Mouse (Mus musculus) testis, postnatal 14 days (tissue): ENCODE data around the gene Sgpl1.

ENCODE experiments used
- DNase-seq: peaks from one replicate; pipeline ENCODE4 v3.0.0; 2021; ENCODE audit warnings: low spot score

The Sgpl1 gene

DNA sequence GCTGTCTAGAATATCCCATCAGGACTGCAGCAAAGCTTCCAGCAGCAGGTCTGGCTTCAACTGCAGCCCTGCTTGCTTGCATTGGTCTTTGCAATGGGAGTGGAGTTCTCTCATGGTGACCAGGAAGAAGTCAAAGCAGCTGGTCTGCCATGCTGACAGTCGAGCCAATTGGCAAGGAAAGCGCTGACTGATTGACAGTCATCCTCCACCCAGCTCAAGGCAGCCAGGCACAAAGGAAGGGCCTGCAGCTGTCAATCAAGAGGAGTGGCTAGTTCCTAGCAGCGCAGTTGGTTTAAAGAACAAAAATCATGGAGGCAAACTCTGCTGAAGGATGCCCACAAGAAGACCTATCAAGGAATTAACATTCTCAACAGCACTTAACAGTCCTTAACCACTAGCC lies 61.0 kb downstream of the Sgpl1 start:
- DNase-seq = no peak

DNA sequence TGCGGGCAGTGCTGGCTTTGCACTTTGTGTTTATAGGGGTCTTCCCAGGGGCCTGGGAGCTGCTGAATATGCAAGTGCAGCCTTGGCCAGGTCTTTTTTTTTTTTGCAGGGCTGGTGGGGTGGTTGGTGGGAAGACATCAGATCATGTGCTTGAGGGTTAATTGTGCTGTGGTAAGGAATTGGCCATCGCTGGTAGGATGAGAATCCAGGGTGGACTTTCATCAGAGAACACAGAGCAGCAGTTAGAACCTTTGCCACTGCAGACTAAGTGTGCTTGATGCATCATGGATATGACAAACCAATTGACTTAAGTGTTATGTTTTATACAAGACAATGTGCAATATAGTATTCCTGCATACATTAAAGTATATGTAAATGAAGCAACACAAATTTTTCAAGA lies 62.1 kb downstream of the Sgpl1 start:
- DNase-seq = no peak

DNA sequence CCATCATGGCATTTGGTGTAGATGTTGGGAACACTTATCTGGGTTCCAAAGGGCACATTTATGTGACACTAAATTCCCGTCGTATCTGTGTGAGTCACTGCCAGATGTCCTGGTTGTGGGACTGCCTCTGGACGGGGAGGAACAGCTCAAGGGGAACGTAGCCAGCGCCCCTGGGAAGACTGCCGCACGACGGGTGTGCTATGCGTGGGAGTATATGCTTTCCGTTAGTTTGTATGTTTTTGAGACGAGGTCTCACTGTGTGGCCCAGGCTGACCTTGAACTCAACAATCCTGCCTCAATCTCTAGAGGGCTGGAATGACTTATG lies 66.6 kb downstream of the Sgpl1 start:
- DNase-seq = peak; percentile 71

DNA sequence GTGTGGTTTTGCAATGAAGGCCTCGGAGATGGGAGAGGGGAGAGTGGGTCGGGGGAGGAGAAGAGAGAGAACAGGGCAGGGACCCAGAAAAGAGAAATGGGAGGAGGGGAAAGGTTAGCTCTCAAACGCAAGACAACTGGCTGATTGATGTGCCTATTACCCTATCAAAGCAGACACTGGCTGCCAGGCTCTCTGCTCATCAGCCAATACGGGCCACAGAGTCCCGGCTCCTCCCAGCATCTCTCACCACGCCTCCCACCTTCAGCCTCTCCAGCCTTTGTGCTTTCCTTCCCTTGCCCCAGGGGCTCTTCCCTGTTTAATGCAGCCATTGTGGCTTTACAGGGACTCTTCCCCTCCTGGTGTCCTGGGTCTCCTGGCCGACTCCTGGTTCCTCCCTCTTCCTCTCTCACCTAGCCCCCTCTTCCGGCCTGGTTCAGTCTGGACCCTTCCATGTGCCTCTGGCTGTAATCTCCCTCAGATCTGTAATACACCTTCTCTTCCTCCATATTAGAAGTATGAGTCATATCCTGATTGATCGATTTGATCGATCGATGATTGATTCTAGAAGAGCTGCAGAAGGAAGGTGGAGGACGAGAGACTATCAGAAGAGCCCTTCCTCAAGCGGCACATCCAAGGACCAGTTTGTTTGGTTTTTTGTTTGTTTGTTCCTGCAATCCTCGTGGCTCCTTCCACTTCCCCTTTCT lies 67.1 kb downstream of the Sgpl1 start:
- peak; percentile 91 for DNase-seq

DNA sequence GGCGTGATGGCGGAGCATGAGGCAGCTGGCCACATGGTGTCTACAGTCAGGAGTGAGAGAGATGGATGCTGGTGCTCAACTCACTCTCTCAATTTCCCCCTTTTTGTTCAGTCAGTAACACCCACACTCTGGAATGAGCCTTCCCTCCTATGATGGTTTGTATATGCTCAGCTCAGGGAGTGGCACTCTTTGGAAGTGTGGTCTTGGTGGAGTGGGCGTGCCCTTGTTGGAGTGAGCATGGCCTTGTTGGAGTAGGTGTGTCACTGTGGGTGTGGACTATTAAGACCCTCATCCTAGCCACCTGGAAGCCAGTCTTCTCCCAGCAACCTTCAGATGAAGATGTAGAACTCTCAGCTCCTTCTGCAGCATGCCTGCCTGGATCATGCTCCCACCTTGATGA lies 71.9 kb downstream of the Sgpl1 start:
- DNase-seq = no peak

DNA sequence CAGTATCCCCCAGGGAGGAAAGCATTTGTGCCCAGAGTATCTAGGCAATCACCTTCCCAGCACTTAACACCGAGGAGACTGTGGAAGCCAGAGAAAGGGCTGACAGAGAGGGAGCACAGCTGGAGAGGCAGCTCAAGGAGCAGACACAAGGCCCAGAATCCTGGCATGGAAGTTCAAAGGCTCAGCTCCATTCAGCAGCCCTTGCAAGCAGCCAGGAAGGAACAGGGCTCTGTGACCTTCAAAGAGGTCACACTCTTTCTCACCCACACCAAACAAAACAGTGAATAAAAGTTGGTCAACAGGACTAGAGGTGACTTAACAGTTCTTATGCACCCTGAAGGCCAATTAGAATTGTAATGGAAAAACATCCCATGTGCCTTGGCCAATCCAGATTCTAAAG lies 72.9 kb downstream of the Sgpl1 start:
- DNase-seq = no peak

DNA sequence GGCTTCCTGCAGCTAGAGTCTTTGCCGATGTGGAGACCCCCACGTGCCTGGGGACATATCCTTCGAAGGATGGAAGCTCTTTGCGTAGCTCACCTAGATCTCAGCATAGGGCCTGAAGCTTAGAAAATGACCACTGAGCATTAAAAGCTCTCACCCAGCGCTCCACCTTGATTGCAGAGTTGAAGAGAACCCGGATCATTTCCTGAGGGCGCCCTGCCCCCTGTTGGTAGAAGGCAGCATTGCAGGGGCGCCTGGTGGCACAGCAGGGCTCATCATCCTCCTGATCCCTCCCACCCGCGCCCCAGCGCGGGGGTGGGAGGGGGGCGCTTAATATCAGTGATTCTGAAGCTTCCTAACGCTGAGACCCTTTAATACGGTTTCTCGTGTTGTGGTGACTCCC lies 75.2 kb downstream of the Sgpl1 start:
- peak; percentile 41 for DNase-seq

DNA sequence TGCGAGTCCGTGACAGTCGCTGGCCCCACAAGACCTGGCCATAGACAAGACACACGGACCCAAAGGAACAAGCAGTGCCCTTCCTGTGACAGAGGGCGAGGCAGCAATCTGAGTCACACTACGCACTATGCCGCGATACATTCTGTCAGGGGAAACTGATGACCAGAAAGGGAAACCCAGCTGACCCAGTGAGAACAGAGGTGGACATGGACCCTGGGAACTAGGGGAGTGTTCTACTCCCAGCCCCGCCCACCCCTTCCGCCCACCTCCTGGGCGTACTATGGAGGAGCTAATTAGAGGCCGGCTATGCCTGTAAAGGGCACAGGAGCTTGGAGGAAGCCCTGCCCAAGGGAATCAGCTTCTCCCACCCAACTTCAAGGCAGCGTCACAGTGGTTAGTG lies 78.3 kb downstream of the Sgpl1 start:
- no peak for DNase-seq

DNA sequence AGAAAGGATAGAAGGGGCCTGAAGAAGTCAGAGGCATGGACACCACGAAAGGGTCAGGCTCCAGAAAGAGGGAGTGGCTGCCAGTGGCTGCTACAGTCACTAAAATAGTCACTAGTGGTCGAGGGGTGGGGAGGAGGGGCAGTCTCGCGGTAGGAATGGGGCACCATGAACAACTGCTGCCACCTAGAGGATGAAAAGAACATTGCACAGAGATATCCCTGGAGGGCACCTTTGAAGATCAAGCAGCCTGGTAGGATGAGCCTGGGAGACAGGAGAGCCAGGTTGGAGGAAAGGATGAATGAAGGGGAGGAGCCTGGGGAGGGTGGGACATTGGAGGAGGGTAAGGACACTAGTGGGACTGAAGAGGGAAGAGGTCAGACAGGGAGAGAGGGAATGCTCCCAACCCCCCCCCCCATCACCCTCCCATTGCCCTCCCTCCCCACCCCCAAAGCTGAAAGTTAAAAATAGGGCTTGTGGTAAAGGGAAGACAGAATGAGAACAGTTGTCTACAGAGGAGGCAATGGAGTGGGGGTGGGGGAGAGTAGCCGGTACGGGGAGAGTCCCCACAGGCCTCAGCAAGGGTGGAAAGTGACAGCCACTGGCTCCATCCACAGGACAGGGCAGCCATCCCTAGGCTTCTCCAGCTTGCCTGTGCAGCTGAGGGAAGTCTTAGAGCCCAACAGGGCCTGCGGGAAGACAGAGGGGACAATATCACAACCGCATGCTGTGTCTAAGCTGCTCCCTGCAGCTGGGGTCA lies 78.9 kb downstream of the Sgpl1 start:
- DNase-seq = peak; percentile 40

DNA sequence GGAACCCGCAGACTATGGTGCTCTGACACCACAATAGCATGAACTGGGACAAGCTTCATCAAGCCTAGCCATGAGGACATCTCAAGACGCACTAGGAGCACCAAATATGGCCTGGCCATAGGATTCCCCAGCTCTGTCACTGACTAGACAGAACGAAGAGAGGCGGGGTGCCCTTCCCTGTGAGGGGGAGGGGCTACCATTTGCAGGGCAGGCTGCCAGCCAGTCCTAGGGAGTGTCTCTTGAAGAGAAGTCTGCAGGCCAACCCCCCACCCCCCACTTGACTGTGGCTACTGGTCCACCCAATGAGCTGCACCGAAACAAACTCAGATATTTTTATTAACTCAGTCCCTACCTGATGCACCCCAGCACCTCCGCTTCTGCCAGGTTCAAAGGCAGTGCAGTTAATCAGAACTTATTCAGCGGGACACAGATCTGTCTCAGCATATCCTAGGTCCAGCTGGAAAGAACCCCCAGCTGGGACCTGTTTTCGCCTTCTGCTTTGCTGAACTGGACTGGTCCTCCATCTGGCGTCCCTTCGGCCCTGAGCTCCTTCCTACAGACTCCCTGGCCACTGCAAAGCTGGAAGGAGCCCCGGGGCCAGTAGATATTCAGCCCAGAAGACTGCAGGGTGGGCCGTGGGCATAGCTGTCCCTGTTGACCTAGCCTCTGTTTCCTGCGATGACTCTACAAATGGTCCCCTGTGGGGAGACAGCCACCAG lies 82.1 kb downstream of the Sgpl1 start:
- no peak for DNase-seq

DNA sequence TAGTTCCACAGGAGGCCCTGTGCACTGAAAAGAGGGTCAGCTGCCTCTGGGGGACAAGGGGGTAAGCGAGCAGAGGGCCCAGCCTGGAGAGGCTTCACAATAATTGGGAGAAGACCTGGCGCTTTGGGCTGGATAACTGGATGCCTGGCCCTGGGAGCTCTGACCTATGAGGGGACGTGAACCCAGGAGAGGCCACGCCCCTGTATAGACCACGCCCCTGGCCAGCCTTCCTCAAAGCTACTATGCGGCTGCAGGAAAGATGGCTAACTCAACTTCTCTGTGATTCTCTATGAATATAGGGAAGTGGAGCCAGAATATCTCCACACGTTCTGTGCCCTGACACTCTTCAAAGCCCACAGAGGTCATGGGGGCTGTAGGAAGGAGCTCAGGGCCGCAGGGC lies 82.9 kb downstream of the Sgpl1 start:
- DNase-seq = peak; percentile 47

DNA sequence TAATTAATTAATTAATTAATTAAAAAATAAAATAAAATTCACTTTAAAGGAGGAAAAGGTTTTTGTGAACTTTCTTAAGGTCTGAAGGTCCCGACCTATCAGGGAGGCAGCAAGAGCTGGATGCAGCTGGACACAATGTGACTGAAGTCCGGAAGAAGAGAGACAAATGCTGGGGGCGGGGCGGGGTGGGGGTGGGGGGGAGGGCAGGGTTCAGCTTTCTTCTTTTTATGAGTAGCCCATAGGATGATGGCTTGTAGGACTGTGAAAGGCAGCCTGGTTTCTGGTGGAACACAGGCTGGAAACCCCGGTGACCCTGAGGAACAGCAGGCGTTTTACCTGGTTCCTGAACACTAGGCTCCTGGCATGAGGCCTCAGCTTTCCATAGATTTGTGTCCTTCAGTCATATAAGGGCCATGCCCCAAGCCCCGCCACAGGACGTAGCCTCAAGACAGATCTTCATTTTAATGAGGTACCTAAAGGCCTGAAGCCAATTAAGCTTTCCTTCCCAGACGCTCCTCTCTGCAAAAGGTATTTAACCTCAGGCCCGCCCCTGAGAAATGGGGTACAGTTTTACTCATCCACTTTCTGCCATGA lies 84.1 kb downstream of the Sgpl1 start:
- DNase-seq = no peak

DNA sequence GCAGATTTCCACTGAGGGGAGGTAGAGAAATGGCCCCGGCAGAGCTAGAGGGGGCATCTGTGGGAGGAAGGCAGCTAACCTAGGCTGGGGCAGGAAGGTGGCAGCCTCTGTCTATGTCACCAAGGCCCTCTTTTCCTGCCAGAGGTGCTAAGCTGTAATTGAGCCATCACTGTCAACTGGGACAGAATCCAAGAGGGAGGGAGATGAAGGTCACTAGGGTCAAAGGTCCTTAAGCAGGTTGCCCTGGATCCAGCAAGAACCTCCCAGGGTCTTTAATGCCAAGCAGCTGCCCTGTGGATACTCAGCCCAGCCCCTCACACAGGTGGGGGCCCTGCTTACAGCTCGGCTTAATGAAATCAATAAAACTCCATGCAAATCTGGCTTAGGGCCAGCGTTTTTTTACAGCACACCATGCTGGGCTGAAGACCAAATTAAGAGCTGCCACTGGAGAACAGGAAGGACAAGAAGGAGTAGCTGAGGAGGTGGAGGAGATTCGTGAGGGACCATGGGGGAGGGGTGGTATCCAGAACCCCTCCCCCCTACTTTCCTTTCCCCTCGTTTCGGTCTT lies 87.9 kb downstream of the Sgpl1 start:
- no peak for DNase-seq

DNA sequence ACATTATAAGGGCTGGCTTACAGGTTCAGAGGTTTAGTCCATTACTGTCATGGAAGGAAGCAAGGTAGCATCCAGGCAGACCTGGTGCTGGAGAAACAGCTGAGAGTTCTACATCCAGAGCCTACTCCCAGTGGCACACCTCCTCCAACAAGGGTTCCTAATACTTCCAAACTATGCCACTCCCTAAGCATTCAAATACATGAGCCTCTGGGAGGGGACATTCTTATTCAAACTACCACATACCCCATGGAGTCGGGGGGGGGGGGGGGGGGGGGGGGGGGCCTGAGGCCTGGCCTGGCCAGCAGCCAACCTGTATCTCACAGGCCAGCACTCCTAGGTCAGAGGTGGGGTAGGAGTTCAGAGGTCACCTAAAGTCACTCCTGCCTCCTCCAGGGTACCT lies 88.4 kb downstream of the Sgpl1 start:
- DNase-seq = no peak

DNA sequence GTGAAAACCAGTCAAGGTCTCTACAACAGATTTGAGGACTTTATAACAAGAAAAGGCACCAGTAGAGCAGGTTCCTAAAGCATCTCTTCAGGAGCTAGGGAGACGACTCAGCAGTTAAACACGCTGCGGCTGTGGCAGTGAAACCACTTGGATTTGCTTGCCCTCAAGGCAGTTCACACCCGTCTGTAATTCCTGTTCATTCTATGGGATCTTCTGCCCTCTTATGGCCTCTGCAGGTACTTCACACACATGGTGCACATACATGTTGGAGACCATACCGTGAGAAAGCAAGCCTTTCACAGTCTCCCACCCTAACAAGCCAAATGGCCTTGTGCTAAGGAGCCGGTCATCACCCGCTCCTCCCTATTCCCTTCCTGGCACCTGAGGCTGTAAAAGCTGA lies 90.8 kb downstream of the Sgpl1 start:
- no peak for DNase-seq

DNA sequence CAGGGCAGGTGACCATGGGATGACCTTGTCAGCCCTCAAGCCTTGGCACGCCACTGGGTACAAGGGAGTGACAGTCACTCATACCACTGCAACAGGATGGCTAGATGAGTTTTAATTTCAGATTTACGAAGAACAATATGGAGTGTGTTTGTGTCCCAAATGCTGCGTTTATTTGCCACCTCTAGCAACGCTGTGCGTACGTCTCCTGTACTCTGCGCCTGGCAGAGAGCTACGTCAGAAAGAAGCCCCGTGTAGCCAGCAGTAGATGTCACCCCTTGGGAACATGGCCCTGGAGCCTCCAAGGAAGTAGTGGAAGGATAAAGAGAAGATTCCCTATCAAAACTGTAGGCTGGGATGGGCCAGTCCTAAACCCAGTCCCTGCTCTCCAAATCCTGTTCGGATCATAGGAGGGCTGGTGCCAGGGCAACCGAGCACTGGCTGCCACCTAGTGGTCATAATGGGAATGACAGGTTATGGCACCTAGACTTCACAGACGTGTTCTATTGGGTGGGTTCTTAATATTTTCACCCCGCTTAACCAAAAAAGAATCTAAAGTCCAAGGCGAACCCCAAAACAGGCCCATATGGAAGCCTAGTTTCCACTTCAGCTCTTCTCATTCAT lies 95.4 kb downstream of the Sgpl1 start:
- DNase-seq = peak; percentile 64
